Mouse (Mus musculus) stomach, postnatal 0 days (tissue): ENCODE results near the gene Satb2.

Experiments
- CTCF ChIP-seq: IDR thresholded peaks from 2 replicates; pipeline ENCODE4 v1.5.1; 2016; ENCODE audit warnings: antibody characterized with exemption, low read depth, mild to moderate bottlenecking, moderate library complexity
- EP300 ChIP-seq: optimal IDR thresholded peaks from 2 replicates; pipeline ENCODE3; 2016; ENCODE audit warnings: antibody characterized with exemption

DNA sequence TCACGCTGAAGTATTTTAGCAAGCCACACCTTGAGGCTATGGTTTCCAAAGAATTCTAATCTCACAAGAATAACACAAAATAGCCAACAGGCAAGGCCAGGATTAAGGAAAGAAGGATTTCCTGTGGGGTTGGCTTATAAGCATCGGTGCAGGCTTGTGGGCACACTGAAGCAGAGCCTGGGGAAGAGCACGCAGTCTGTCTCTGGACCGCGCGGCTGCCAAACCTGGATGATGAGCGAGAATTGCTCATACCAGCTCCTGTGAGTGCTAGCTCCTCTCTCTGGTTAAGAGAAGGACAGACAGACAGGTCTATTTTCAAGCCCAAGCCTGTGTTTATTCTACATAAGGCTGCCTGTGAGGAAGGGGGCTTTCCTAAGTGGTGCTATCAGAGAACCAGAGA, 20.5 kb downstream of the Satb2 start:
- TF ChIP-seq EP300 (no peak), CTCF (no peak)
